Mouse (Mus musculus): ENCODE measurements around the gene Ctdspl.

Ctdspl gene

GRCm38 (mm10) chr9:118919672-118920186, 6.5 kb upstream of the Ctdspl start:
- DNase-seq (ENCODE audit: low read depth, low spot score): no peak

- peak; percentile 88 for DNase-seq (ENCODE audit: low read depth, low spot score)
Measured at GRCm38 (mm10) chr9:118920798-118921515, 5.3 kb upstream of the Ctdspl start.

GRCm38 (mm10) chr9:118921926-118922325, 4.3 kb upstream of the Ctdspl start:
- no peak for DNase-seq (ENCODE audit: low read depth, low spot score)

GRCm38 (mm10) chr9:118924554-118925085, 1.6 kb upstream of the Ctdspl start:
- peak; percentile 36 for DNase-seq (ENCODE audit: low read depth, low spot score)

GRCm38 (mm10) chr9:118925286-118926110, 755 bp upstream of the Ctdspl start:
- DNase-seq (ENCODE audit: low read depth, low spot score): peak; percentile 98

GRCm38 (mm10) chr9:118926688-118927321, 552 bp downstream of the Ctdspl start:
- DNase-seq (ENCODE audit: low read depth, low spot score): peak; percentile 45

GRCm38 (mm10) chr9:118927501-118927900, 1.2 kb downstream of the Ctdspl start:
- no peak for DNase-seq (ENCODE audit: low read depth, low spot score)

GRCm38 (mm10) chr9:118928007-118928406, 1.8 kb downstream of the Ctdspl start:
- no peak for DNase-seq (ENCODE audit: low read depth, low spot score)

- no peak for DNase-seq (ENCODE audit: low read depth, low spot score)
Measured at GRCm38 (mm10) chr9:118928656-118929055, 2.4 kb downstream of the Ctdspl start.

- DNase-seq (ENCODE audit: low read depth, low spot score): no peak
Measured at GRCm38 (mm10) chr9:118930611-118931010, 4.4 kb downstream of the Ctdspl start.

- DNase-seq (ENCODE audit: low read depth, low spot score): peak; percentile 43
Measured at GRCm38 (mm10) chr9:118933800-118934199, 7.5 kb downstream of the Ctdspl start.

- no peak for DNase-seq (ENCODE audit: low read depth, low spot score)
Measured at GRCm38 (mm10) chr9:118934319-118934718, 8.1 kb downstream of the Ctdspl start.

- DNase-seq (ENCODE audit: low read depth, low spot score): no peak
Measured at GRCm38 (mm10) chr9:118935098-118935497, 8.8 kb downstream of the Ctdspl start.

GRCm38 (mm10) chr9:118936071-118936470, 9.8 kb downstream of the Ctdspl start:
- no peak for DNase-seq (ENCODE audit: low read depth, low spot score)

GRCm38 (mm10) chr9:118937515-118937914, 11.3 kb downstream of the Ctdspl start:
- no peak for DNase-seq (ENCODE audit: low read depth, low spot score)

- DNase-seq (ENCODE audit: low read depth, low spot score): no peak
Measured at GRCm38 (mm10) chr9:118939410-118939809, 13.2 kb downstream of the Ctdspl start.

GRCm38 (mm10) chr9:118939831-118940230, 13.6 kb downstream of the Ctdspl start:
- no peak for DNase-seq (ENCODE audit: low read depth, low spot score)

GRCm38 (mm10) chr9:118940591-118941207, 14.4 kb downstream of the Ctdspl start:
- no peak for DNase-seq (ENCODE audit: low read depth, low spot score)

- DNase-seq (ENCODE audit: low read depth, low spot score): no peak
Measured at GRCm38 (mm10) chr9:118942030-118942429, 15.8 kb downstream of the Ctdspl start.

- DNase-seq (ENCODE audit: low read depth, low spot score): peak; percentile 48
Measured at GRCm38 (mm10) chr9:118943941-118944340, 17.7 kb downstream of the Ctdspl start.

- DNase-seq (ENCODE audit: low read depth, low spot score): peak; percentile 48
Measured at GRCm38 (mm10) chr9:118944388-118944787, 18.1 kb downstream of the Ctdspl start.

Measured in ZHBTc4 (cell line).